Comparison of ENCODE assay signal across 17 mouse cellular contexts in the genomic region with DNA sequence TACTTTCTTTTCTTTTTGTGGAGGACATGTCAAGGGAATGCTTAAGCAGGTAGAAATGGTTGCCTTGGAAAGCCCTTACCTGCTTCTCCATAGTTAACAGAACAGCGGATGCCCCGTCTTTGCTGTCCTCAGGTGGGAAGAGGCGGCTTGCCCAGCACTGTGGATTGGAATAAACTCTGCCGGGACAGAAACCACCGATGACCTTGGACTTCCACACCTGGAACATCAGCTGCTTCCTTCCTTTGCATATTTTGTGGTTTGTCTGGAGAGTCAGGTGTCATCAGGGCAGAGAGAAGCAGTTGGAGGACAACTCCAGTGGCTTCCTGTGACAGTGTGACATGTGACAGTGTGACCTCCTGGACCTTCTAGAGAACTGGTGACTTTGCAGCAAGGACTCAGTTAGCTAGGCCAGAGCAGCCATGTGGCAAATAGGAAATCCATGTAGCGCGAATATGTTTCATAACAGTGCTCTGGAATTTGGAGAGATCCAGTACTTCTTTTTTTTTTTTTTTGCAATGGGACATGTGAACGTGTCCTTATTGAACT.
DNase-seq lines count a peak whose midpoint lies in the region; ATAC-seq lines count a peak whose summit lies in the region.
"Had no signal": no experiment of that assay in that cellular context is flagged by ENCODE, and none has a peak within 500 bp of the region (broad histone marks: within the 10 kb centered on the region; RNA-seq: fewer than 3 reads in every experiment).

No protein-coding gene starts in this region.

- DNase-seq in kidney, adult 11 months = peak; percentile 19
- DNase-seq in kidney, postnatal 4 days = no peak
- peak; percentile 25 for DNase-seq in ES-CJ7 (ENCODE audit: low read depth, low spot score)
- DNase-seq in kidney, postnatal 36 days = peak; percentile 28 to 34
- DNase-seq in thymus, postnatal 4 days = no peak
- DNase-seq in left cerebral cortex, adult 11 months (ENCODE audit: low spot score) = no peak
- DNase-seq: adrenal gland, postnatal 25 days; cerebellum, adult 18-20 months; cerebellum, postnatal 25 days; forebrain, postnatal 0 days; gastrocnemius, postnatal 36 days; lung, postnatal 10 days; right cerebral cortex, postnatal 14 days; spleen, adult 18-20 months; thymus, postnatal 25 days had no signal

- 0 out of 2 replicates have a peak, but pooled peaks have one; percentile 39 for ATAC-seq in common myeloid progenitor, adult 5-6 weeks (replicated peaks; ENCODE audit: low read depth, poor library complexity, severe bottlenecking)
- ATAC-seq: forebrain, postnatal 0 days; midbrain, embryonic 15.5 days had no signal

Comparison
In these comparisons a context has a peak if more than half of its experiments do, and no peak if none do; other contexts are left out.
1. DNase-seq: peak in kidney, adult 11 months (single experiment), ES-CJ7 (single experiment) and kidney, postnatal 36 days (2 of 2); none in kidney, postnatal 4 days (0 of 2), thymus, postnatal 4 days (single experiment) and left cerebral cortex, adult 11 months (single experiment).